Mouse (Mus musculus): ENCODE data around the gene Wdr26. TPM values are rescaled to one million over a fixed set of nuclear protein-coding genes. Genes with fewer than 3 reads are reported as not detected.

Wdr26 gene
- polyA plus RNA-seq, 1 experiment = 47.7 TPM

- Histone ChIP-seq H3K27me3 (ENCODE audit: control insufficient read depth, insufficient read depth, insufficient read length) (no peaks in the 10 kb centered on the region), H3K36me3 (ENCODE audit: control insufficient read depth, insufficient read depth) (peaks cover 3% of the 10 kb centered on the region), H3ac (ENCODE audit: control insufficient read depth, insufficient read length) (no peak overlapping the region), H3K4me3 (no peak overlapping the region), H3K4me2 (ENCODE audit: low read depth) (peak overlapping the region; percentile 95), H3K79me2 (ENCODE audit: control insufficient read depth, insufficient read depth) (peaks cover 35% of the 10 kb centered on the region)
- TF ChIP-seq E2F4 (IDR thresholded peaks at IDR 0.05; ENCODE audit: insufficient read depth) (no peak), TCF12 (IDR thresholded peaks at IDR 0.05; ENCODE audit: insufficient read depth, poor library complexity, severe bottlenecking) (no peak), MAX (IDR thresholded peaks at IDR 0.05; ENCODE audit: low read depth) (no peak), TCF3 (IDR thresholded peaks at IDR 0.05; ENCODE audit: insufficient read length, low read depth) (no peak), CEBPB (IDR thresholded peaks at IDR 0.05; ENCODE audit: insufficient read depth, poor library complexity, severe bottlenecking) (no peak), MYOD1 (IDR thresholded peaks at IDR 0.05; ENCODE audit: control insufficient read depth in 1 of 3, insufficient read length in 2 of 3, low read depth in 2 of 3) (no peak), POLR2AphosphoS2 (IDR thresholded peaks at IDR 0.05; ENCODE audit: insufficient read length, low read depth) (no peak), USF1 (IDR thresholded peaks at IDR 0.05; ENCODE audit: low read depth) (no peak), REST (IDR thresholded peaks at IDR 0.05; ENCODE audit: insufficient read depth, insufficient read length) (no peak), POLR2A (IDR thresholded peaks at IDR 0.05; ENCODE audit: insufficient read length, low read depth) (no peak), SRF (IDR thresholded peaks at IDR 0.05; ENCODE audit: control insufficient read depth, insufficient read length, low read depth) (no peak)
Observed at GRCm38 (mm10) chr1:181146187-181146586, 65.6 kb downstream of the Wdr26 start.

- Histone ChIP-seq H3K36me3 (ENCODE audit: control insufficient read depth, insufficient read depth) (peaks cover 14% of the 10 kb centered on the region), H3K27me3 (ENCODE audit: control insufficient read depth, insufficient read depth, insufficient read length) (no peaks in the 10 kb centered on the region), H3K4me2 (ENCODE audit: low read depth) (peak overlapping the region; percentile 95), H3K4me3 (peak overlapping the region; percentile 78), H3K79me2 (ENCODE audit: control insufficient read depth, insufficient read depth) (peaks cover 34% of the 10 kb centered on the region), H3ac (ENCODE audit: control insufficient read depth, insufficient read length) (peak overlapping the region; percentile 29)
- TF ChIP-seq SRF (IDR thresholded peaks at IDR 0.05; ENCODE audit: control insufficient read depth, insufficient read length, low read depth) (no peak), MAX (IDR thresholded peaks at IDR 0.05; ENCODE audit: low read depth) (no peak), REST (IDR thresholded peaks at IDR 0.05; ENCODE audit: insufficient read depth, insufficient read length) (no peak), TCF12 (IDR thresholded peaks at IDR 0.05; ENCODE audit: insufficient read depth, poor library complexity, severe bottlenecking) (no peak), CEBPB (IDR thresholded peaks at IDR 0.05; ENCODE audit: insufficient read depth, poor library complexity, severe bottlenecking) (no peak), USF1 (IDR thresholded peaks at IDR 0.05; ENCODE audit: low read depth) (no peak), MYOD1 (IDR thresholded peaks at IDR 0.05; ENCODE audit: control insufficient read depth in 1 of 3, insufficient read length in 2 of 3, low read depth in 2 of 3) (no peak), POLR2AphosphoS2 (IDR thresholded peaks at IDR 0.05; ENCODE audit: insufficient read length, low read depth) (no peak), MYOG (IDR thresholded peaks at IDR 0.05; ENCODE audit: control insufficient read depth in 1 of 3, insufficient read depth in 1 of 3, insufficient read length in 2 of 3, low read depth in 2 of 3) (no peak), POLR2A (IDR thresholded peaks at IDR 0.05; ENCODE audit: insufficient read length, low read depth) (no peak), E2F4 (IDR thresholded peaks at IDR 0.05; ENCODE audit: insufficient read depth) (no peak), TCF3 (IDR thresholded peaks at IDR 0.05; ENCODE audit: insufficient read length, low read depth) (no peak)
Observed at GRCm38 (mm10) chr1:181144966-181145365, 66.8 kb downstream of the Wdr26 start.

GRCm38 (mm10) chr1:181143950-181144836, 67.6 kb downstream of the Wdr26 start, which contains the start of the genes Nvl and Cnih4:
TSS of gene Nvl (minus strand) at chr1:181144204.
TSS of gene Cnih4 (plus strand) at chr1:181144693.
- Histone ChIP-seq H3K36me3 (ENCODE audit: control insufficient read depth, insufficient read depth) (peaks cover 21% of the 10 kb centered on the region), H3K79me2 (ENCODE audit: control insufficient read depth, insufficient read depth) (peaks cover 34% of the 10 kb centered on the region), H3K27me3 (ENCODE audit: control insufficient read depth, insufficient read depth, insufficient read length) (no peaks in the 10 kb centered on the region), H3ac (ENCODE audit: control insufficient read depth, insufficient read length) (peak within 1 kb of the TSS; percentile 29), H3K4me3 (peak within 1 kb of the TSS; percentile 78), H3K4me2 (ENCODE audit: low read depth) (peak within 1 kb of the TSS; percentile 95)
- TF ChIP-seq USF1 (IDR thresholded peaks at IDR 0.05; ENCODE audit: low read depth) = peak; percentile 14
- peak; percentile 51 for TF ChIP-seq MAX (IDR thresholded peaks at IDR 0.05; ENCODE audit: low read depth)
- no peak for TF ChIP-seq CEBPB (IDR thresholded peaks at IDR 0.05; ENCODE audit: insufficient read depth, poor library complexity, severe bottlenecking)
- TF ChIP-seq MYOG (IDR thresholded peaks at IDR 0.05; ENCODE audit: control insufficient read depth in 1 of 3, insufficient read depth in 1 of 3, insufficient read length in 2 of 3, low read depth in 2 of 3) = peak in 1 of 3 experiments; percentile 32
- peak; percentile 67 for TF ChIP-seq POLR2A (IDR thresholded peaks at IDR 0.05; ENCODE audit: insufficient read length, low read depth)
- no peak for TF ChIP-seq SRF (IDR thresholded peaks at IDR 0.05; ENCODE audit: control insufficient read depth, insufficient read length, low read depth)
- TF ChIP-seq MYOD1 (IDR thresholded peaks at IDR 0.05; ENCODE audit: control insufficient read depth in 1 of 3, insufficient read length in 2 of 3, low read depth in 2 of 3) = no peak
- TF ChIP-seq TCF12 (IDR thresholded peaks at IDR 0.05; ENCODE audit: insufficient read depth, poor library complexity, severe bottlenecking) = no peak
- peak; percentile 70 for TF ChIP-seq POLR2AphosphoS2 (IDR thresholded peaks at IDR 0.05; ENCODE audit: insufficient read length, low read depth)
- no peak for TF ChIP-seq REST (IDR thresholded peaks at IDR 0.05; ENCODE audit: insufficient read depth, insufficient read length)
- TF ChIP-seq TCF3 (IDR thresholded peaks at IDR 0.05; ENCODE audit: insufficient read length, low read depth) = no peak
- peak; percentile 63 for TF ChIP-seq E2F4 (IDR thresholded peaks at IDR 0.05; ENCODE audit: insufficient read depth)

- Histone ChIP-seq H3K4me3 (peak overlapping the region; percentile 78), H3K27me3 (ENCODE audit: control insufficient read depth, insufficient read depth, insufficient read length) (no peaks in the 10 kb centered on the region), H3ac (ENCODE audit: control insufficient read depth, insufficient read length) (peak overlapping the region; percentile 29), H3K36me3 (ENCODE audit: control insufficient read depth, insufficient read depth) (peaks cover 21% of the 10 kb centered on the region), H3K4me2 (ENCODE audit: low read depth) (peak overlapping the region; percentile 95), H3K79me2 (ENCODE audit: control insufficient read depth, insufficient read depth) (peaks cover 34% of the 10 kb centered on the region)
- TF ChIP-seq TCF3 (IDR thresholded peaks at IDR 0.05; ENCODE audit: insufficient read length, low read depth) (no peak), USF1 (IDR thresholded peaks at IDR 0.05; ENCODE audit: low read depth) (no peak), POLR2A (IDR thresholded peaks at IDR 0.05; ENCODE audit: insufficient read length, low read depth) (no peak), POLR2AphosphoS2 (IDR thresholded peaks at IDR 0.05; ENCODE audit: insufficient read length, low read depth) (no peak), MAX (IDR thresholded peaks at IDR 0.05; ENCODE audit: low read depth) (no peak), E2F4 (IDR thresholded peaks at IDR 0.05; ENCODE audit: insufficient read depth) (no peak), MYOG (IDR thresholded peaks at IDR 0.05; ENCODE audit: control insufficient read depth in 1 of 3, insufficient read depth in 1 of 3, insufficient read length in 2 of 3, low read depth in 2 of 3) (no peak), SRF (IDR thresholded peaks at IDR 0.05; ENCODE audit: control insufficient read depth, insufficient read length, low read depth) (no peak), TCF12 (IDR thresholded peaks at IDR 0.05; ENCODE audit: insufficient read depth, poor library complexity, severe bottlenecking) (no peak), CEBPB (IDR thresholded peaks at IDR 0.05; ENCODE audit: insufficient read depth, poor library complexity, severe bottlenecking) (no peak), MYOD1 (IDR thresholded peaks at IDR 0.05; ENCODE audit: control insufficient read depth in 1 of 3, insufficient read length in 2 of 3, low read depth in 2 of 3) (no peak), REST (IDR thresholded peaks at IDR 0.05; ENCODE audit: insufficient read depth, insufficient read length) (no peak)
Observed at GRCm38 (mm10) chr1:181143609-181143949, 68.2 kb downstream of the Wdr26 start.

Measured in myocyte (in vitro differentiated cells).